Mouse (Mus musculus) kidney, embryonic 14.5 days (tissue): ENCODE measurements around the gene Omd. TPM values are rescaled to one million over a fixed set of nuclear protein-coding genes. Genes with fewer than 3 reads are reported as not detected.

Experiments used
- ATAC-seq: fragments of 200-750 bp; cut with Nextera tagmentation; 2 replicates; pipeline ENCODE4 v1.8.0; 2017; ENCODE audit warnings: moderate number of reproducible peaks, mild to moderate bottlenecking, moderate TSS enrichment, moderate library complexity; ENCODE audit not compliant: low FRiP score, low TSS enrichment
- H3K27ac ChIP-seq: fragments of 300-500 bp; sonication (generic); 2 replicates; pipeline ENCODE4 v1.5.1; 2014; ENCODE audit warnings: low read depth, mild to moderate bottlenecking, low read length, moderate library complexity, mixed read lengths
- H3K27me3 ChIP-seq: fragments of 300-500 bp; sonication (generic); 2 replicates; pipeline ENCODE4 v1.6.1; 2014; ENCODE audit warnings: mild to moderate bottlenecking, low read length; ENCODE audit not compliant: control insufficient read depth, insufficient read depth
- H3K36me3 ChIP-seq: fragments of 300-500 bp; sonication (generic); 2 replicates; pipeline ENCODE4 v1.6.1; 2014; ENCODE audit warnings: low read length, mixed read lengths; ENCODE audit not compliant: control insufficient read depth, insufficient read depth
- H3K4me1 ChIP-seq: fragments of 300-500 bp; sonication (generic); 2 replicates; pipeline ENCODE4 v1.6.1; 2014; ENCODE audit warnings: low read length, mixed read lengths; ENCODE audit not compliant: control insufficient read depth, insufficient read depth
- H3K4me2 ChIP-seq: fragments of 300-500 bp; sonication (generic); replicated peaks from 2 replicates; pipeline ENCODE4 v1.6.1; 2014; ENCODE audit warnings: low read depth, mild to moderate bottlenecking, low read length
- H3K4me3 ChIP-seq: fragments of 300-500 bp; sonication (generic); 2 replicates; pipeline ENCODE4 v1.5.1; 2014; ENCODE audit warnings: mild to moderate bottlenecking, low read length
- H3K9ac ChIP-seq: fragments of 300-500 bp; sonication (generic); 2 replicates; pipeline ENCODE4 v1.6.1; 2014; ENCODE audit warnings: low read depth, mild to moderate bottlenecking, low read length, moderate library complexity
- H3K9me3 ChIP-seq: fragments of 300-500 bp; sonication (generic); 2 replicates; pipeline ENCODE4 v1.6.1; 2016; ENCODE audit warnings: low read length; ENCODE audit not compliant: control insufficient read depth
- WGBS: fragments of 180-500 bp; shearing (Covaris S2); extraction: QIAGEN DNeasy Blood & Tissue Kit; methylation state at CpG from one replicate; pipeline ENCODE4 v1.1.7; 2014; 5-methylcytosine and 5-hydroxymethylcytosine counted together
- polyA plus RNA-seq: library from polyadenylated mRNA; unstranded; fragments of >200 nt; fragmentation: Nextera tagmentation; extraction: Ambion mirVana; gene quantifications from 2 replicates; pipeline ENCODE4 v1.2.1, GENCODE M21; 2014

Gene Omd
- polyA plus RNA-seq, 1 experiment from 2014 or later = 0.89 TPM

DNA sequence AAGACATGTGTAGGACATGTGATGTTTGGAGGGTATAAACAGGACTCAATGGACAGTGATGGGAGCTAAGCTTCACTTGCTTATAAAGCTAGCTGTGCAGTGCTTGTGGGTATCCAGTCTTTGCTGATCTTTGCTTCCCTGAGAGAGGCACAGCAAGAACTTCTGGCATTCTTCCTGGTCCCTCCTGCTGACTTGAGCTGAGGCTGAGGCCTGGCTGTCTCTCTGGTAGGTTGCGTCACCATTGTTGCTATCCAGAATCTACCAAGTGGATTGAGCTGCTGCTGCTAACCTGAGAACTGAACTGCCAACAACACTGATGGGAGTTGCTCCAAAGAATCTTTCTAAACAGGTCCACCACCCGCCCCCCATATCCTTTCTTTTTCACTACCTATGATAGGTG is 46.8 kb downstream of the Omd start:
- no peak for ATAC-seq
- Histone ChIP-seq H3K9ac (no peak overlapping the region), H3K4me1 (no peaks in the 10 kb centered on the region), H3K27me3 (no peaks in the 10 kb centered on the region), H3K9me3 (no peaks in the 10 kb centered on the region), H3K36me3 (no peaks in the 10 kb centered on the region), H3K4me2 (no peak overlapping the region), H3K27ac (no peak overlapping the region), H3K4me3 (no peak overlapping the region)
- 88% methylated on average over 2 of the region's 2 CpGs for WGBS

DNA sequence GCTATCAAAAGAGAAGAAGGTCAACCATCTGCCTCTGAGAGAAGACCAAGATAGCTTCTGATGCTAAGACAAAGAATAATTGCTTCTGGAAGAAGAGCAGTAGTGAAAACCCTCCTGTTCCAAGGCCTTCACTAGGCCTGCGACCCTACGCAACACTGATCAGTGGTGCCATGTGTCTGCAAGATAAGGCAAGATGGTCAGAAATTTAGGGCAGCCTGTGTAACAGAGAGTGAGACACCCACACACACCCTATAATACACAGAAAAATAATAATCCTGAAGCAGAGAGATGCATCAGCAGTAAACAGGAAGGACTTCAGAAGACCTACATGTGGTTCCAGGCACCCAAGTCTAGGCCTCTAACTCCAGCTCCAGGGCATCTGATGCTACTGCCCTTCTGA is 57.7 kb downstream of the Omd start:
- H3K27ac ChIP-seq = no peak overlapping the region
- no peak overlapping the region for H3K9ac ChIP-seq
- no peak overlapping the region for H3K4me2 ChIP-seq
- H3K4me3 ChIP-seq = no peak overlapping the region
- no peaks in the 10 kb centered on the region for H3K27me3 ChIP-seq
- H3K9me3 ChIP-seq = no peaks in the 10 kb centered on the region
- no peaks in the 10 kb centered on the region for H3K4me1 ChIP-seq
- WGBS = 92% methylated on average over 2 of the region's 2 CpGs
- ATAC-seq = no peak
- no peaks in the 10 kb centered on the region; the same call in 1 of the 2 replicates for H3K36me3 ChIP-seq

Other genes starting within 250 kb of the Omd start
- gene Bicd2, start 240.9 kb upstream of the Omd start, polyA plus RNA-seq = 17.1 and 26.1 TPM in 2 replicates
- gene Ippk, start 161.2 kb upstream of the Omd start, polyA plus RNA-seq = 8.0 and 16.8 TPM in 2 replicates
- 1.1 and 1.6 TPM in 2 replicates for gene Tes3-ps, start 89.1 kb upstream of the Omd start, polyA plus RNA-seq
- 0.61 and 0.93 TPM in 2 replicates for gene Ecm2, start 77.7 kb upstream of the Omd start, polyA plus RNA-seq
- gene Aspn, start 38.0 kb upstream of the Omd start, polyA plus RNA-seq = 3.7 and 5.3 TPM in 2 replicates
- 26.3 and 31.6 TPM in 2 replicates for gene Ogn, start 25.6 kb downstream of the Omd start, polyA plus RNA-seq
- 34.1 and 45.5 TPM in 2 replicates for gene Cenpp, start 70.3 kb downstream of the Omd start, polyA plus RNA-seq
- gene Nol8, start 70.6 kb downstream of the Omd start, polyA plus RNA-seq = 18.6 and 22.0 TPM in 2 replicates
- gene Iars, start 99.6 kb downstream of the Omd start, polyA plus RNA-seq = 42.1 and 94.3 TPM in 2 replicates
- not detected in 2 replicates for gene Gm30302, start 216.5 kb downstream of the Omd start, polyA plus RNA-seq